Mouse (Mus musculus) hindbrain, embryonic 11.5 days (tissue): ENCODE data around the gene Aldoart2. TPM values are rescaled to one million over a fixed set of nuclear protein-coding genes. Genes with fewer than 3 reads are reported as not detected.

ENCODE experiments used
- ATAC-seq: fragments of 200-750 bp; cut with Nextera tagmentation; 2 replicates; pipeline ENCODE4 v1.8.0; 2017; ENCODE audit warnings: mild to moderate bottlenecking, moderate TSS enrichment, moderate library complexity; ENCODE audit not compliant: low FRiP score
- DNase-seq: peaks from one replicate; pipeline ENCODE4 v3.0.0-alpha.2; 2015; ENCODE audit warnings: low spot score
- H3K27ac ChIP-seq: fragments of 300-500 bp; sonication (generic); 2 replicates; pipeline ENCODE4 v1.5.1; 2014; ENCODE audit warnings: mild to moderate bottlenecking, low read depth, low read length
- H3K27me3 ChIP-seq: fragments of 300-500 bp; sonication (generic); 2 replicates; pipeline ENCODE4 v1.6.1; 2014; ENCODE audit warnings: mild to moderate bottlenecking, low read length, moderate library complexity, mixed read lengths; ENCODE audit not compliant: control insufficient read depth, insufficient read depth
- H3K36me3 ChIP-seq: fragments of 300-500 bp; sonication (generic); 2 replicates; pipeline ENCODE4 v1.6.1; 2014; ENCODE audit warnings: mild to moderate bottlenecking, low read length, moderate library complexity, mixed read lengths; ENCODE audit not compliant: control insufficient read depth, insufficient read depth
- H3K4me1 ChIP-seq: fragments of 300-500 bp; sonication (generic); replicated peaks from 2 replicates; pipeline ENCODE4 v1.6.1; 2014; ENCODE audit warnings: low read length, mixed read lengths; ENCODE audit not compliant: control insufficient read depth, insufficient read depth
- H3K4me2 ChIP-seq: fragments of 300-500 bp; sonication (generic); replicated peaks from 2 replicates; pipeline ENCODE4 v1.6.1; 2014; ENCODE audit warnings: mild to moderate bottlenecking, low read depth, low read length
- H3K4me3 ChIP-seq: fragments of 300-500 bp; sonication (generic); 2 replicates; pipeline ENCODE4 v1.5.1; 2014; ENCODE audit warnings: low read depth, low read length
- H3K9ac ChIP-seq: fragments of 300-500 bp; sonication (generic); 2 replicates; pipeline ENCODE4 v1.6.1; 2014; ENCODE audit warnings: low read depth, low read length
- H3K9me3 ChIP-seq: fragments of 300-500 bp; sonication (generic); 2 replicates; pipeline ENCODE4 v1.6.1; 2016; ENCODE audit warnings: low read length; ENCODE audit not compliant: control insufficient read depth
- WGBS: fragments of 180-500 bp; shearing (Covaris S2); extraction: QIAGEN DNeasy Blood & Tissue Kit; methylation state at CpG from one replicate; pipeline ENCODE4 v1.1.7; 2014; 5-methylcytosine and 5-hydroxymethylcytosine counted together
- polyA plus RNA-seq: library from polyadenylated mRNA; unstranded; fragments of >200 nt; fragmentation: Nextera tagmentation; extraction: Ambion mirVana; gene quantifications from 2 replicates; pipeline ENCODE4 v1.2.1, GENCODE M21; 2014

Gene Aldoart2
- polyA plus RNA-seq, 1 experiment from 2014 or later = not detected

- Histone ChIP-seq H3K27me3 (no peaks in the 10 kb centered on the region), H3K4me2 (no peak overlapping the region), H3K4me1 (no peaks in the 10 kb centered on the region), H3K36me3 (no peaks in the 10 kb centered on the region), H3K9me3 (no peaks in the 10 kb centered on the region), H3K27ac (no peak overlapping the region), H3K9ac (no peak overlapping the region), H3K4me3 (no peak overlapping the region)
- 70% methylated on average over 6 of the region's 6 CpGs for WGBS
- DNase-seq = no peak
- ATAC-seq = no peak
These were observed 7.2 kb upstream of the Aldoart2 start for GRCm38 (mm10) chr12:55557866-55558265.

DNA sequence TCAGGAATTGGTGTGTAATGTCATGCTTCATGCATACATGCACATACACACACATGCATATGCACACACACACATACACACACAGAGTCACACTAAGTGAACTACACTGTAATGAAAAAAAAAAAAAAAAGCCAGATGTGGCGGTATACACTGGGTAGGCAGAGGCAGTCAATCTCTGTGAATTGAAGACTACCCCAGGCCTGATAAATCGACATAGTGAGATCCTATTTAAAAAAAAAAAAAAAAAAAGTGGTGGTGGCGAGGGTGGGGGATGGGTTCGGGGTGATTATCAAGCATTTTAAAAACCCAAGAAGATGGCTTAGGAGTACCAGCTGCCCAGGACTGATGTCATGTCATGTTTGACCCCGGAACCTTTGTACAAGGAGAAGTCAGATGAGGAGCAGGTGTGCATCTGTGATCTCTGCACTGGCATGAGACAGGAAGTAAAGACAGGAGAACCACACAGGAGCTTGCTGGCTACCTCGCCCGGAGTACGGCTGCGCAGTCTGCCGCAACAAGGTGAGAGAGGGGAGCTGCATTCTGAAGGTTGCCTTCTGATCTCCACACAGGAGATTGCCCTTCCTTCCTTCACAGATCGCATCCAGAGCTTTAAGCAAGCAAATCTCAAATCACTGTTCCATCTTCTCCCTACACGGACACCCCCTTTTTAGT is 5.7 kb upstream of the Aldoart2 start:
- H3K4me2 ChIP-seq = no peak overlapping the region
- no peaks in the 10 kb centered on the region for H3K4me1 ChIP-seq
- no peak overlapping the region for H3K4me3 ChIP-seq
- no peak overlapping the region for H3K27ac ChIP-seq
- no peaks in the 10 kb centered on the region for H3K27me3 ChIP-seq
- H3K9me3 ChIP-seq = no peaks in the 10 kb centered on the region
- 90% methylated on average over 12 of the region's 12 CpGs for WGBS
- no peaks in the 10 kb centered on the region for H3K36me3 ChIP-seq
- ATAC-seq (no peak), DNase-seq (no peak)
- H3K9ac ChIP-seq = no peak overlapping the region

DNA sequence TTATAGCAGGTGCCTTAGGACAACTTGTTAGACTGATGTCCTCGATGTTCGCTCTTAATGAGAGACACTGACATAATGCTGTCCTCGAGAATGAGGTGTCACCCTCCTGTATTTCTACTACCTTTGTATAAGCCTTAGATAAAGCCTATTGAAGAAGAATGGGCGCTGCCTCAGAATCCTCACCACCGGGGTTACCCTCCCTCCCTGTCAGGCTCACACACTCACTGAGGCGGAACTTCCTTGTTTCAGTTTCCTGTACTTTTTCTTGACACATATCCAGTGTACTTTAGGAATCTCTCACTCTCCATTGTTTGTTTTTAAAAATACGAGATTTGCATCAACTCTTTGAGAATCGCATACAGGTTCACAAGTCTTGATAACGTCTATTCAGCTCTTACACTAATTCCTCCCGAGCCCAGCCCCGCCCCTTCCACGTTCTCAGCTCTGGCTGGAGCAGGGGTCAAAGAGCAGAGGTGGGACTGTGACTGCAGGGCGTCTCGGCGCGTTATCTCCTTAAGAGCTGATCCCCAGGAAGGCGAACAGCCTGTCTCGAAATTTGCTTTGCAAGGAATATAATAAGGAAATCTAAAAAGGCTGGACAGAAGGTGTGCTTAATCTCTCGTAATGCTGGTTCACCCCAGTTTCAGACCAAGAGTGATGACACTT is 4.9 kb upstream of the Aldoart2 start:
- Histone ChIP-seq H3K27ac (no peak overlapping the region), H3K4me1 (no peaks in the 10 kb centered on the region), H3K9me3 (no peaks in the 10 kb centered on the region), H3K9ac (peak overlapping the region; percentile 16; the same call in 1 of the 2 replicates), H3K4me3 (no peak overlapping the region), H3K27me3 (no peaks in the 10 kb centered on the region), H3K4me2 (peak overlapping the region; percentile 37), H3K36me3 (no peaks in the 10 kb centered on the region)
- no peak for ATAC-seq
- peak; percentile 25 for DNase-seq
- 15% methylated on average over 19 of the region's 19 CpGs for WGBS

DNA sequence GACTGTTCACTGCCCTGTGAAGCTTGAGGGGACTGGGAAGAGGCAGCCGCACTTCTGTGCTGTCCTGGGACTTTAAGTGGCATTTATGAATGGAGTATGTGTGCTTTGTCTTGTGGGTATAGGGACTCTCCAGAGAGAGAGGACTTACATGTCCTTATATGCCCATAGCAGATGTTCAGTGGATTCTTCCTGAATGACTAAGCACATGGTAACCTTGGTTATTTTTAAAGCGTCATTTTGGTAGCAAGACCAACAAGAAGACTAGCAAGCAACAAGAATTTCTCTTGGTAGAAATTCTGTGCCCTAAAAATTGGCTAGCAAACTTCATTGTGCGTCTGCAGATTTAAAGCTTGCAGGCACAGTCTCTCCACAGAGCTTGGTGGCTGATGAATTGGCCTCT is 1.3 kb upstream of the Aldoart2 start:
- ATAC-seq (no peak), DNase-seq (no peak)
- Histone ChIP-seq H3K4me3 (no peak overlapping the region), H3K36me3 (no peaks in the 10 kb centered on the region), H3K4me2 (no peak overlapping the region), H3K9ac (no peak overlapping the region), H3K27ac (no peak overlapping the region), H3K9me3 (no peaks in the 10 kb centered on the region), H3K27me3 (no peaks in the 10 kb centered on the region), H3K4me1 (no peaks in the 10 kb centered on the region)
- WGBS = 92% methylated on average over 3 of the region's 3 CpGs

DNA sequence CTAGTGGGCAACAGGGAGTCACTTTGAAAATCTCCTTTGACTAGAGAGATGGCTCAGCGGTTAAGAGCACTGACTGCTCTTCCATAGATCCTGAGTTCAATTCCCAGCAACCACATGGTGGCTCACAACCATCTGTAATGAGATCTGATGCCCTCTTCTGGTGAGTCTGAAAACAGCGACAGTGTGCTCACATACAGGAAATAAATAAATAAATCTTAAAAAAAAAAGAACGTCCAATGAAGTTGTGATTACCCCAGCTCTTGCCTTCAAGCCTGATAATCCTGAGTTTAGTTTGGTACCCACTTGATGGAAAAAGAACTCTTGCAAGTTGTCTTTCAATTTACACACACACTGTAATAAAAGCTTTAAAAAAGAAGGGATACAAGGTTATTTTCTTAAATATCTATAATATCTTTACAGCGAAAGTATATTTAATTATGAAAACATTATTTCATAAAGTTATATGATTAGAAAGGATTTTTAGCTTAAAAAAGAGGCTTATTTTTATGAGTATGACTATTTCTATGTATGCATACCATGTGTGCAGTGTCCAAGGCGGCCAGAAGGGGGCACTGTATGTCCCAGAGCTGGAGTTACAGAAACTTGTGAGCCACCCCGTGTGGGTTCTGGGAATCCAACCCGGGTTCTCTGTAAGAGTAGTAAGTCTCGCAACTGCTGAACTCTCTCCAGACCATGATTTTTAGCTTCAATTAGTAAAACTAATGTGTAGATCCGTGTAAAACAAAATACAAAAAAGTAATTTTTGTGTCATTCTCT is 664 bp upstream of the Aldoart2 start:
- DNase-seq = no peak
- no peaks in the 10 kb centered on the region for H3K36me3 ChIP-seq
- 87% methylated on average over 9 of the region's 9 CpGs for WGBS
- H3K27me3 ChIP-seq = no peaks in the 10 kb centered on the region
- no peaks in the 10 kb centered on the region for H3K9me3 ChIP-seq
- no peaks in the 10 kb centered on the region for H3K4me1 ChIP-seq
- H3K9ac ChIP-seq = no peak overlapping the region
- H3K4me3 ChIP-seq = no peak overlapping the region
- ATAC-seq = no peak
- H3K4me2 ChIP-seq = no peak overlapping the region
- no peak overlapping the region for H3K27ac ChIP-seq

DNA sequence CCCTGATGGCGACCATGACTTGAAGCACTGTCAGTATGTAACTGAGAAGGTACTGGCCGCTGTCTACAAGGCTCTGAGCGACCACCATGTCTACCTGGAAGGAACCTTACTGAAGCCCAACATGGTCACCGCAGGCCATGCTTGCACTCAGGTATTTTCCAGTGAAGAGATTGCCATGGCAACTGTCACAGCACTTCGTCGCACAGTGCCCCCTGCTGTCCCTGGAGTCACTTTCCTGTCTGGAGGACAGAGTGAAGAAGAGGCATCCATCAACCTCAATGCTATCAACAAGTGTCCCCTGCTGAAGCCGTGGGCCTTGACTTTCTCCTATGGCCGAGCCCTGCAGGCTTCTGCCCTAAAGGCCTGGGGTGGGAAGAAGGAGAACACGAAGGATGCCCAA is 828 bp downstream of the Aldoart2 start:
- H3K36me3 ChIP-seq = no peaks in the 10 kb centered on the region

GRCm38 (mm10) chr12:55566837-55567236 is 1.8 kb downstream of the Aldoart2 start:
- ATAC-seq = no peak
- Histone ChIP-seq H3K4me2 (no peak overlapping the region), H3K9me3 (no peaks in the 10 kb centered on the region), H3K4me1 (no peaks in the 10 kb centered on the region), H3K27me3 (no peaks in the 10 kb centered on the region), H3K27ac (no peak overlapping the region), H3K36me3 (no peaks in the 10 kb centered on the region), H3K4me3 (no peak overlapping the region), H3K9ac (no peak overlapping the region)
- WGBS = 87% methylated on average over 5 of the region's 5 CpGs
- DNase-seq = no peak

More for the DNA sequence above, 828 bp downstream of the Aldoart2 start:
- H3K9me3 ChIP-seq = no peaks in the 10 kb centered on the region
- H3K9ac ChIP-seq = no peak overlapping the region
- H3K4me2 ChIP-seq = no peak overlapping the region
- no peak for DNase-seq
- H3K4me3 ChIP-seq = no peak overlapping the region
- no peaks in the 10 kb centered on the region for H3K27me3 ChIP-seq
- ATAC-seq = no peak
- H3K27ac ChIP-seq = no peak overlapping the region
- no peaks in the 10 kb centered on the region for H3K4me1 ChIP-seq
- WGBS = 74% methylated on average over 9 of the region's 9 CpGs

- Histone ChIP-seq H3K9me3 (no peaks in the 10 kb centered on the region), H3K27ac (no peak overlapping the region), H3K4me1 (no peaks in the 10 kb centered on the region), H3K27me3 (no peaks in the 10 kb centered on the region), H3K4me2 (no peak overlapping the region), H3K36me3 (no peaks in the 10 kb centered on the region), H3K4me3 (no peak overlapping the region), H3K9ac (no peak overlapping the region)
- WGBS = 81% methylated on average over 3 of the region's 3 CpGs
- ATAC-seq (no peak), DNase-seq (no peak)
These were observed 3.4 kb downstream of the Aldoart2 start for GRCm38 (mm10) chr12:55568466-55568865.
